Mouse (Mus musculus): ENCODE results near the gene Plod2. TPM values are rescaled to one million over a fixed set of nuclear protein-coding genes. Genes with fewer than 3 reads are reported as not detected.

Gene Plod2
- polyA plus RNA-seq, 1 experiment from 2014 or later, result 40.6 TPM

DNA sequence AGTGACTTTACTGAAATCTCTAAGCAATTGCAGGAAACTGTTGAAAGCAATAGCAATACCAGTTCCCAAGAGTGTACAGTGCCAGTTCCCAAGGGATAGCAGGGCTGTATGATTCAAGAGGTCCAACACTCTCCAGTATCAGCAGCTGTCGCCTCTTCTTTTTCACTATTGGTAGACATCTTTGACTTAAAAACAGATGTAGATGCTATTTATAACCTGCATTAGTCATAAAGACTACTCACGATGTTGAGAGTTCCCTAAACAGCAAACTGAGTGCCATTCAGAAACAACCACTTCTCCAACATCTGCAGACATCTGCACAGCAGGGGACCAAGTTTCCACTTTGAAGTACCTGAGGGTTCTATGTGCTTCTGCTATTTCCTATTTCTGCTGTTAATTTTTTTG is 79.9 kb downstream of the Plod2 start:
- ATAC-seq (ENCODE audit: low FRiP score), result no peak
- Histone ChIP-seq H3K9me3 (ENCODE audit: control insufficient read depth, low read length) (no peaks in the 10 kb centered on the region), H3K4me2 (replicated peaks; ENCODE audit: low read depth, low read length) (no peak overlapping the region), H3K9ac (ENCODE audit: low read depth, low read length) (no peak overlapping the region), H3K27me3 (ENCODE audit: control insufficient read depth, insufficient read depth, low read length) (no peaks in the 10 kb centered on the region), H3K4me1 (replicated peaks; ENCODE audit: control insufficient read depth, insufficient read depth, low read length) (no peaks in the 10 kb centered on the region), H3K36me3 (ENCODE audit: control insufficient read depth, insufficient read depth, low read length) (no peaks in the 10 kb centered on the region), H3K4me3 (ENCODE audit: low read depth, low read length) (no peak overlapping the region), H3K27ac (ENCODE audit: low read depth, low read length) (no peak overlapping the region)
- DNase-seq (ENCODE audit: low spot score), result no peak
- 71% methylated on average over 2 of the region's 2 CpGs for WGBS

DNA sequence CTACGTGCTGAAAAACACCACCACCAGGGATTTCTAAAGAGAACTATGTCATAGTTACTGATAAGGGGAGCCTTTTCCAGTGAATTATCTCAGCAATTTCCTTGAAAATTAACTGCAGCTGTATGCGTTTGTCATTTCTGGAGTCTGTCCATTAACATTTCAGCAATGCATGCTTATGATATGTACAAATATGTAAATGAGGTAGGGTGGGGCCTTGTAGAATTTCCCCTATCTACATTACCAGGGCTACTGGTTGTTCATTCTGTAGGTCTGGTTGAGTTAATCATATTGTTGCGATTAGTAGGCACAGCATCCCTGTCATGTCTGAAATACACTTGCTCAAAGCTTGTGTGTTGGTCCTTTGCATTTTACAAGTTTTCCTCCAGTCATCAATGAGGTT is 92.8 kb downstream of the Plod2 start:
- DNase-seq (ENCODE audit: low spot score) (no peak), ATAC-seq (ENCODE audit: low FRiP score) (no peak)
- H3K27ac ChIP-seq (ENCODE audit: low read depth, low read length), result no peak overlapping the region
- H3K36me3 ChIP-seq (ENCODE audit: control insufficient read depth, insufficient read depth, low read length), result no peaks in the 10 kb centered on the region
- H3K9me3 ChIP-seq (ENCODE audit: control insufficient read depth, low read length), result no peaks in the 10 kb centered on the region
- WGBS, result 87% methylated on average over 3 of the region's 3 CpGs
- no peaks in the 10 kb centered on the region for H3K4me1 ChIP-seq (replicated peaks; ENCODE audit: control insufficient read depth, insufficient read depth, low read length)
- H3K4me3 ChIP-seq (ENCODE audit: low read depth, low read length), result no peak overlapping the region
- H3K27me3 ChIP-seq (ENCODE audit: control insufficient read depth, insufficient read depth, low read length), result no peaks in the 10 kb centered on the region
- no peak overlapping the region for H3K4me2 ChIP-seq (replicated peaks; ENCODE audit: low read depth, low read length)
- no peak overlapping the region for H3K9ac ChIP-seq (ENCODE audit: low read depth, low read length)

DNA sequence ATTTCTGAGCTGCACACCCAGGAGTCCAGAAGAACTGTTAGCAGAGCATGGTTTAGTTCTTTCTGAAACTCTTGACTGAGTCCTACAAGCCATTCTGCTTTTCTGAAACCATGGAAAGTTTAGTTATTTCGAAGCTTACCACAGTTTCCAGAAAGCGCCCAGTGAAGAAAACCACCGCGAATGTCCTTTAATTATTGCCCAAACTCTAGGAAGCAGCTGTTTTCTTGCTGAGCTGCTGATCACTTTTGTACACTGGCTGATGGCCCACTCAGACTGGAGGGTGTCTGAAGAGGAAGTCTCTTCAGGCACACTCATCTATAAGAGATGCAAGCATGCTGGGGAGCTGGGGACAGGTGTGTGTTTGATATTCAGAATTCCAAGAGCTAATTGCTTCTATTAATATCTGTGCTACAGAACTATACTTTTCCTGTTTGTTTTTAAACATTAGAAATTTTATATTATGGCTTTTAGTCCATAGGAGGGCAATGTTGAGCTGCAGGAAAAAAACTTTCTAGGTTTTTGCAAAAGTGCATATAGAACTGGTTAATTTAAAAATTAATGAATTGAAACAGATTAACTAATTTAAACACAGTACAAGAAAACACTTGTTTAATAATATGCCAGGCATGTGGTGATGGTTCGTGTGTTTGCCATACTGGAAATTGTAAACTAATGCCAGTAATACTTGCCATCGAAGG is 97.3 kb downstream of the Plod2 start:
- DNase-seq (ENCODE audit: low spot score), result no peak
- 93% methylated on average over 6 of the region's 6 CpGs for WGBS
- H3K27ac ChIP-seq (ENCODE audit: low read depth, low read length), result no peak overlapping the region
- no peaks in the 10 kb centered on the region for H3K9me3 ChIP-seq (ENCODE audit: control insufficient read depth, low read length)
- no peak for ATAC-seq (ENCODE audit: low FRiP score)
- H3K27me3 ChIP-seq (ENCODE audit: control insufficient read depth, insufficient read depth, low read length), result no peaks in the 10 kb centered on the region
- no peak overlapping the region for H3K4me3 ChIP-seq (ENCODE audit: low read depth, low read length)
- no peaks in the 10 kb centered on the region for H3K4me1 ChIP-seq (replicated peaks; ENCODE audit: control insufficient read depth, insufficient read depth, low read length)
- H3K36me3 ChIP-seq (ENCODE audit: control insufficient read depth, insufficient read depth, low read length), result no peaks in the 10 kb centered on the region
- no peak overlapping the region for H3K4me2 ChIP-seq (replicated peaks; ENCODE audit: low read depth, low read length)
- no peak overlapping the region for H3K9ac ChIP-seq (ENCODE audit: low read depth, low read length)

DNA sequence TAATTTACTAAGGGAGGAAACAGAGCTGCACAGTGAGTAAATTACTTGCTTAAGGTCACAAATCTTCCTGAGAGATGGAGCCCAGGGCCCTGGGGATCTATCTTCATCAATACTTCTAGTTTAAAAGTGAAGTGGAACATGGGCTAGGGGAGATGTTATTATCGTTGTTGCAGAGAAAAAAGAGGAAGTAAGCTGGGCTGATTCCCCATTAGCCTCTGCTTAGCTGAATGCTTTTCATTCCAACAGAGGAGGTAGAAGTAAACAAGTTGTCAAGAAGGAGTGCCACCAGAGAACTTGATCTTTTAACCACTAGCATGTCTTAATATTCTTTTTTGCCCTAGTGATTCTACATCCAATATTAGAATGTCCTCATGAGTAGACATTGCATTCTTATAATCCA is 99.7 kb downstream of the Plod2 start:
- no peaks in the 10 kb centered on the region for H3K36me3 ChIP-seq (ENCODE audit: control insufficient read depth, insufficient read depth, low read length)
- no peaks in the 10 kb centered on the region for H3K4me1 ChIP-seq (replicated peaks; ENCODE audit: control insufficient read depth, insufficient read depth, low read length)
- H3K9me3 ChIP-seq (ENCODE audit: control insufficient read depth, low read length), result no peaks in the 10 kb centered on the region
- H3K27ac ChIP-seq (ENCODE audit: low read depth, low read length), result no peak overlapping the region
- DNase-seq (ENCODE audit: low spot score), result no peak
- H3K9ac ChIP-seq (ENCODE audit: low read depth, low read length), result no peak overlapping the region
- no peaks in the 10 kb centered on the region for H3K27me3 ChIP-seq (ENCODE audit: control insufficient read depth, insufficient read depth, low read length)
- H3K4me3 ChIP-seq (ENCODE audit: low read depth, low read length), result no peak overlapping the region
- 81% methylated on average over 1 of the region's 1 CpGs for WGBS
- H3K4me2 ChIP-seq (replicated peaks; ENCODE audit: low read depth, low read length), result no peak overlapping the region
- ATAC-seq (ENCODE audit: low FRiP score), result no peak

Other genes starting within 250 kb of the Plod2 start
- gene 1700057G04Rik, start 232.8 kb upstream of the Plod2 start, polyA plus RNA-seq (2014; fragmentation: Nextera tagmentation; extraction: Ambion mirVana), result not detected in 2 replicates
- 1.9 and 2.1 TPM in 2 replicates for gene Plscr4, start 84.8 kb upstream of the Plod2 start, polyA plus RNA-seq (2014; fragmentation: Nextera tagmentation; extraction: Ambion mirVana)

All from hindbrain, embryonic 11.5 days (tissue).